Mouse (Mus musculus): ENCODE measurements around the gene Specc1. TPM values are rescaled to one million over a fixed set of nuclear protein-coding genes. Genes with fewer than 3 reads are reported as not detected.

The Specc1 gene
- polyA plus RNA-seq (2017; shearing (Covaris generic)) = 1 to 10 TPM; 1.2 to 8.6 TPM

GRCm38 (mm10) chr11:61956572-61957295 is at the start of gene Specc1:
TSS of gene Specc1 (plus strand) at chr11:61956763.

GRCm38 (mm10) chr11:61930098-61930517 is 26.5 kb upstream of the Specc1 start, which contains the start of gene Akap10:
TSS of gene Akap10 (minus strand) at chr11:61930252.

GRCm38 (mm10) chr11:62248401-62249244 is 292.1 kb downstream of the Specc1 start, which contains the start of gene Adora2b:
TSS of gene Adora2b (plus strand) at chr11:62248984.

Other genes starting within 250 kb of the Specc1 start
- gene Slc5a10, start 235.9 kb upstream of the Specc1 start, polyA plus RNA-seq (2017; shearing (Covaris generic)) = under 1 TPM; 0.12 to 0.49 TPM
- 10 to 100 TPM; 27.8 to 39.0 TPM for gene Prpsap2, start 194.7 kb upstream of the Specc1 start, polyA plus RNA-seq (2017; shearing (Covaris generic))
- 10 to 100 TPM; 28.2 to 31.4 TPM for gene Ulk2, start 101.7 kb upstream of the Specc1 start, polyA plus RNA-seq (2017; shearing (Covaris generic))
- 10 to 100 TPM; 44.0 to 46.0 TPM for gene Akap10, start 26.5 kb upstream of the Specc1 start, polyA plus RNA-seq (2017; shearing (Covaris generic))